Mouse (Mus musculus): ENCODE measurements around the gene P2ry2. TPM values are rescaled to one million over a fixed set of nuclear protein-coding genes. Genes with fewer than 3 reads are reported as not detected.

Gene P2ry2
- polyA plus RNA-seq, 1 experiment, result 3.5 TPM

GRCm38 (mm10) chr7:101027623-101028443 lies 15.2 kb upstream of the P2ry2 start:
- no peaks in the 10 kb centered on the region for H3K4me1 ChIP-seq (ENCODE audit: control insufficient read depth, insufficient read depth, low read length)
- H3K4me3 ChIP-seq (ENCODE audit: control insufficient read depth, low read depth, low read length), result no peak overlapping the region
- no peaks in the 10 kb centered on the region for H3K36me3 ChIP-seq (ENCODE audit: control insufficient read depth, insufficient read depth, low read length)
- no peak overlapping the region for H3K27ac ChIP-seq (ENCODE audit: control insufficient read depth, insufficient read depth, low read depth, low read length)
- TF ChIP-seq CTCF (IDR thresholded peaks at IDR 0.05; ENCODE audit: control insufficient read depth, insufficient read depth, insufficient replicate concordance, low read depth, low read length) (no peak), POLR2A (IDR thresholded peaks at IDR 0.05; ENCODE audit: control insufficient read depth, low read depth, low read length) (no peak)
- H3K27me3 ChIP-seq (ENCODE audit: control insufficient read depth, insufficient read depth, low read length), result no peaks in the 10 kb centered on the region

DNA sequence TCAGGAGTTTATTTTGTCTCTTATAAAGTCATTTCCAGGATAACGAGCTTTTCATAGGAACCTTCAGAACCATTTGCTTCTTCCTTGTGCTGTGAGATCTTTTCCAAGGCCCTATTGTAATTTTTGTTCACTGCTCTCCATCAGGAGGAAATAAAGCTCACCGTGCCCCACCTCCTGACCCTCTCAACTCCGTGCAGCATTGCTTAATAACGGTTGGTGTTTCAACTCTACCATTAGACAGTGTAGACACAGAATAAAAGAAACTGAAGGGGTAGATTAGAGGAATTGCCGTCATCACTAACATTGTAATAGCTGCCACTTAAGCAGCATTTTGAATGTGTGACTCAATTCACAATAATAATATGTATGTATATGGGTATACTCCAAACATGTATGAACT lies 14.2 kb upstream of the P2ry2 start:
- Histone ChIP-seq H3K27me3 (ENCODE audit: control insufficient read depth, insufficient read depth, low read length) (no peaks in the 10 kb centered on the region), H3K4me3 (ENCODE audit: control insufficient read depth, low read depth, low read length) (no peak overlapping the region), H3K4me1 (ENCODE audit: control insufficient read depth, insufficient read depth, low read length) (no peaks in the 10 kb centered on the region), H3K27ac (ENCODE audit: control insufficient read depth, insufficient read depth, low read depth, low read length) (no peak overlapping the region), H3K36me3 (ENCODE audit: control insufficient read depth, insufficient read depth, low read length) (no peaks in the 10 kb centered on the region)
- TF ChIP-seq POLR2A (IDR thresholded peaks at IDR 0.05; ENCODE audit: control insufficient read depth, low read depth, low read length), result no peak
- TF ChIP-seq CTCF (IDR thresholded peaks at IDR 0.05; ENCODE audit: control insufficient read depth, insufficient read depth, insufficient replicate concordance, low read depth, low read length), result no peak

DNA sequence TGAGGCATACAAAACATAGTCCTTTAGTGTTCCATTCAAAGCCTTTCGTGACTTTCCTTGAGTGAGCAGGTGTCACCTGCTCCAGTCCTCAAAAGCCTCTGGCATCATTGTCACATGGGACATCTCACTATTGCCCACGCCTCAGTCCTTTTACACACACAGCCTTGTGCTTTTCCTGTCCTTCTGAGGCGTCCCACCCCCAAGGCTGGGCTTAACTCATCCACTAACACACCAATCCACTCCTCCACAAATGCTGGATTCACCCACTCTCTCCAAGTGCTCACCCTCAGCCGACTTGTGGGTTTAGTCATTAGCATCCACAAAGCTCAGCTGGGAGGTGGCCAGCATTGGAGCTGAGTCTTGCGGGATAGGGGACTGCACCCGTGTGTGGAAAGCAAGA lies 4.8 kb upstream of the P2ry2 start:
- Histone ChIP-seq H3K4me3 (ENCODE audit: control insufficient read depth, low read depth, low read length) (no peak overlapping the region), H3K4me1 (ENCODE audit: control insufficient read depth, insufficient read depth, low read length) (no peaks in the 10 kb centered on the region)
- TF ChIP-seq POLR2A (IDR thresholded peaks at IDR 0.05; ENCODE audit: control insufficient read depth, low read depth, low read length) (no peak), CTCF (IDR thresholded peaks at IDR 0.05; ENCODE audit: control insufficient read depth, insufficient read depth, insufficient replicate concordance, low read depth, low read length) (no peak)

DNA sequence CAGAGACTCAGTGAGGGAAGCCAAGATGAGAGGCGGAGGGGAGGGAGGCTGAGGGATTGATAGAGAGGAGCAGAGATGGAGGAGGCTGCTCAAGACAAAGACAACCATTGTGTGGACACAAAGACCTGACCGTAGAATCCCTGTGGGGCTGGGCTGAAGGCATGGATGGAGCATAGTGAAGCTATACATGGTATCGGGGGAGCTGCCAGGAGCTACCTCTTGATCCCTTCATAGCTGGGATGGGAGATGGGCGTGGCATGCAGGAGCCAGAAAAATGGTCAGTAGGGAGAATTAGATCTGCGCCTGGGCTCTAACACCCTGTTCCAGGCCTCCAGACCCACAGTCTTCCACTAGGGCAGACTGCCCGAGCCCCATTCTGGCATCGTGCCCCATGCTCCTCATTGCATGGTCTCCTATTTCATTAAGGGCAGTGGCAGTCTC lies 4.4 kb upstream of the P2ry2 start:
- Histone ChIP-seq H3K27ac (ENCODE audit: control insufficient read depth, insufficient read depth, low read depth, low read length) (no peak overlapping the region), H3K36me3 (ENCODE audit: control insufficient read depth, insufficient read depth, low read length) (no peaks in the 10 kb centered on the region), H3K4me3 (ENCODE audit: control insufficient read depth, low read depth, low read length) (no peak overlapping the region), H3K4me1 (ENCODE audit: control insufficient read depth, insufficient read depth, low read length) (no peaks in the 10 kb centered on the region; the same call in 1 of the 2 replicates), H3K27me3 (ENCODE audit: control insufficient read depth, insufficient read depth, low read length) (no peaks in the 10 kb centered on the region)
- no peak for TF ChIP-seq CTCF (IDR thresholded peaks at IDR 0.05; ENCODE audit: control insufficient read depth, insufficient read depth, insufficient replicate concordance, low read depth, low read length)
- TF ChIP-seq POLR2A (IDR thresholded peaks at IDR 0.05; ENCODE audit: control insufficient read depth, low read depth, low read length), result no peak

More for the DNA sequence above, 4.8 kb upstream of the P2ry2 start:
- Histone ChIP-seq H3K27me3 (ENCODE audit: control insufficient read depth, insufficient read depth, low read length) (no peaks in the 10 kb centered on the region), H3K36me3 (ENCODE audit: control insufficient read depth, insufficient read depth, low read length) (no peaks in the 10 kb centered on the region), H3K27ac (ENCODE audit: control insufficient read depth, insufficient read depth, low read depth, low read length) (no peak overlapping the region)

DNA sequence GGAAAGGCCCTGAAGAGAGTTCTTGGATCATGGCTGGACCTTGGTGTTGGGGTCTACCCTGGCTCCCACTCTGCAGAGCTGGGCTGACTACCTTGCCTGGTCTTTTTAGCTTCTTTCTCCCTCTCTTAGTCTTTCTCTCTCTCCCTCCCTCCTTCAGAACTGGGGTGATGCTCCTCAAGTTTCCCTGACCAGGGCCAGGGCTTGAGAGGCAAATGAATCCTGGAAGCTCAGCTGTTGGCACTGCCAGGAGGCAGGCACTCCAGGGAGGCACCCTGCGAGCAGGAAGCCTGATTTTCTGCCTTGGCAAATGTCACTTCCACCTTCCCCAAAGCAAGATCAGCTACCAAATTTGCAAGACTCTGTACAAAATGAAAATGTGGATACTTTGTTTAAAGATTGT lies 2.3 kb upstream of the P2ry2 start:
- Histone ChIP-seq H3K4me3 (ENCODE audit: control insufficient read depth, low read depth, low read length) (no peak overlapping the region), H3K36me3 (ENCODE audit: control insufficient read depth, insufficient read depth, low read length) (no peaks in the 10 kb centered on the region), H3K27me3 (ENCODE audit: control insufficient read depth, insufficient read depth, low read length) (no peaks in the 10 kb centered on the region), H3K27ac (ENCODE audit: control insufficient read depth, insufficient read depth, low read depth, low read length) (no peak overlapping the region), H3K4me1 (ENCODE audit: control insufficient read depth, insufficient read depth, low read length) (peaks cover 2% of the 10 kb centered on the region; the same call in 1 of the 2 replicates)
- TF ChIP-seq POLR2A (IDR thresholded peaks at IDR 0.05; ENCODE audit: control insufficient read depth, low read depth, low read length), result no peak
- TF ChIP-seq CTCF (IDR thresholded peaks at IDR 0.05; ENCODE audit: control insufficient read depth, insufficient read depth, insufficient replicate concordance, low read depth, low read length), result no peak

GRCm38 (mm10) chr7:101014041-101014440 lies 1.4 kb upstream of the P2ry2 start:
- H3K4me1 ChIP-seq (ENCODE audit: control insufficient read depth, insufficient read depth, low read length), result peaks cover 2% of the 10 kb centered on the region; the same call in 1 of the 2 replicates
- H3K27me3 ChIP-seq (ENCODE audit: control insufficient read depth, insufficient read depth, low read length), result no peaks in the 10 kb centered on the region
- no peak overlapping the region for H3K27ac ChIP-seq (ENCODE audit: control insufficient read depth, insufficient read depth, low read depth, low read length)
- no peaks in the 10 kb centered on the region for H3K36me3 ChIP-seq (ENCODE audit: control insufficient read depth, insufficient read depth, low read length)
- H3K4me3 ChIP-seq (ENCODE audit: control insufficient read depth, low read depth, low read length), result no peak overlapping the region
- no peak for TF ChIP-seq CTCF (IDR thresholded peaks at IDR 0.05; ENCODE audit: control insufficient read depth, insufficient read depth, insufficient replicate concordance, low read depth, low read length)
- no peak for TF ChIP-seq POLR2A (IDR thresholded peaks at IDR 0.05; ENCODE audit: control insufficient read depth, low read depth, low read length)

DNA sequence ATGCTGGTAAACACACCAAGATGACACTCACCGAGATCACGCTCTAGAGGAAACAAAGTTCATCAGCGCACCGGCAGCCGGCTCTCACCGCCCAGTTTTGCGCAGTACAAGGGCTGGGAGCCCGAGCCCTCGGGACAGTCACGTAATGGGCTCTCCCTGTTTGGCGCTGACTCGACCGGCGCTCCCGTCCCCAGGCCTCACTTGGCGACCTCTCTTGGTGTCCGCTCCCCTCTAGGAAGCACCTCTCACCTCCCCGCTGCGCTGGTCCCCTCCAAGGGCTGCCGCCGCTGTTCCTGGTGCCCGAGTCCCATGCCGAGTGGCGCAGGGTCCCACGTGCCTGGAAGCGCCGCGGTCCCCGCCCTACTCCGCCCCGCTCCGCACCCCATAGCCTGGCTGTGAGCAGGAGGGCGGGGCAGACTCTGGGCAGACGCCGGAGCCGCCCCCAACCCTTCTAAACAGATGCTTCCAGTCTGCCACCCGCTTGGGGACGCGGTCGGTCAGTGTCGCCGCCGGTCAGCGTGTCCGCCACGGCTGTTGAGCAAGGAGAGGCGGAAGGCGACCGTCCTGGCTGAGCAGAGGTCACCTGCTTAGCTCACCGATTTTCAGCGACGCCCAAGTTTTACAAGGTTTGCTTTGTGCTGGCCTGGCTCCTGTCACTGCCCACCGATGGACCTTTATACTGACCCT lies 842 bp downstream of the P2ry2 start:
- no peaks in the 10 kb centered on the region for H3K27me3 ChIP-seq (ENCODE audit: control insufficient read depth, insufficient read depth, low read length)
- peak overlapping the region; percentile 64 for H3K4me3 ChIP-seq (ENCODE audit: control insufficient read depth, low read depth, low read length)
- TF ChIP-seq CTCF (IDR thresholded peaks at IDR 0.05; ENCODE audit: control insufficient read depth, insufficient read depth, insufficient replicate concordance, low read depth, low read length), result no peak
- TF ChIP-seq POLR2A (IDR thresholded peaks at IDR 0.05; ENCODE audit: control insufficient read depth, low read depth, low read length), result 0 out of 2 replicates have a peak, but pooled peaks have one; percentile 12
- H3K36me3 ChIP-seq (ENCODE audit: control insufficient read depth, insufficient read depth, low read length), result no peaks in the 10 kb centered on the region
- H3K4me1 ChIP-seq (ENCODE audit: control insufficient read depth, insufficient read depth, low read length), result peaks cover 2% of the 10 kb centered on the region; the same call in 1 of the 2 replicates
- H3K27ac ChIP-seq (ENCODE audit: control insufficient read depth, insufficient read depth, low read depth, low read length), result no peak overlapping the region

Measured in testis, adult 2 months (tissue).